Mouse (Mus musculus): ENCODE measurements around the gene Mybpc2. TPM values are rescaled to one million over a fixed set of nuclear protein-coding genes. Genes with fewer than 3 reads are reported as not detected.

Gene Mybpc2
- 0.05 and 0.11 TPM in 2 replicates for polyA plus RNA-seq (2016; fragmentation: Nextera tagmentation; extraction: Ambion mirVana)

DNA sequence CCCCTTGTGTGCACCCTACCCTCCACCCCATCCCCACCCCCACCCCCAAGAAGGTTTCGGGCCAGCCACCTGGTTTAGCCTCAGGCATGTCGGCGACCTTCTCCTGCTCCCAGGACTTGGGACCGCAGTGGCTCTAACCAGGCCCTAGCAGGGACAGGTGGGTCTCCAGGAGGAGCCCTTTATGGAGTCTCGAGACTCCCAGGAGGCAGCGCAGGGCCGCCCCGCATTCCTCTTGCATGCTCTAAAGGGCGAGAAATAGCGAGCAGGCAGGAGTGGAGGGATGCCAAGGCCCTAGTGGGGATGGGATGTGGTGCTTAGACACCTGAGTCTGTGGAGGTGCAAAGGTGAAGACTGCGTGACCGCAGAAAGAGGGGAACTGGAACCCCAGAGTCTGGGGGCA lies at the start of gene Mybpc2:
Gene Mybpc2, minus strand, starts transcription at position 155 of the 400 bp plus-strand sequence.
- Histone ChIP-seq H3K4me3 (peak within 1 kb of the TSS; percentile 14; the same call in 1 of the 2 replicates), H3K27me3 (ENCODE audit: low read depth, poor library complexity, severe bottlenecking) (peaks cover 95% of the 10 kb centered on the region), H3K4me1 (peaks cover 22% of the 10 kb centered on the region), H3K9me3 (replicated peaks) (no peaks in the 10 kb centered on the region), H3K36me3 (no peaks in the 10 kb centered on the region), H3K27ac (no peak within 1 kb of the TSS)
- WGBS: 25% methylated on average over 12 of the region's 12 CpGs
- DNase-seq (ENCODE audit: low spot score): no peak

DNA sequence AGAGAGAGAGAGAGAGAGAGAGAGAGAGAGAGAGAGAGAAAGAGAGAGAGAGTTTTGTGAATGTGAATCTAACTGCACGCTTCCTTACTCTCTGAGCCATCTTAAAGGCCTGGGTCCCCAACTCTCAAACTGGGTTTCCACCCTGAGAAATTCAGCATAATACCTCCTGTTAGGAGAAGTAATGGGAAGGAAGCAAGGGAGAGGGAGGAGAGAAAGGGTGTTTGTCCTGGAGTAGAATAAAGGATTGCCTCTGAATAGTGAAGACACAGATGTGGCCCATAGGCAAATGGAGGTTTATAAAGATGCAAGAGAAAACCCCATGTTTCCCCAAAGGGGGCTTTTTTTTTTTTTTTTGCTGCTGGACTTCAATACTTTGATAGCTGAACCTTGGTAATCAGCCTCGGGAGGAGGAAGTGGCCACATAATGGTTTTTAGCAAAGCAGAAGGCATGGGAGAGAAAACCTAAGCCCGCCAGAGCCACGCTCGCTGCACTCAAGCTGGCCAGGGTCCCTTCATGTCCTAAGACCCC lies 48.6 kb upstream of the Mybpc2 start:
- DNase-seq (ENCODE audit: low spot score): no peak
- Histone ChIP-seq H3K27me3 (ENCODE audit: low read depth, poor library complexity, severe bottlenecking) (no peaks in the 10 kb centered on the region; the same call in 1 of the 2 replicates), H3K4me1 (no peaks in the 10 kb centered on the region), H3K4me3 (no peak overlapping the region), H3K27ac (no peak overlapping the region), H3K36me3 (no peaks in the 10 kb centered on the region), H3K9me3 (replicated peaks) (no peaks in the 10 kb centered on the region)
- WGBS: 84% methylated on average over 5 of the region's 5 CpGs

DNA sequence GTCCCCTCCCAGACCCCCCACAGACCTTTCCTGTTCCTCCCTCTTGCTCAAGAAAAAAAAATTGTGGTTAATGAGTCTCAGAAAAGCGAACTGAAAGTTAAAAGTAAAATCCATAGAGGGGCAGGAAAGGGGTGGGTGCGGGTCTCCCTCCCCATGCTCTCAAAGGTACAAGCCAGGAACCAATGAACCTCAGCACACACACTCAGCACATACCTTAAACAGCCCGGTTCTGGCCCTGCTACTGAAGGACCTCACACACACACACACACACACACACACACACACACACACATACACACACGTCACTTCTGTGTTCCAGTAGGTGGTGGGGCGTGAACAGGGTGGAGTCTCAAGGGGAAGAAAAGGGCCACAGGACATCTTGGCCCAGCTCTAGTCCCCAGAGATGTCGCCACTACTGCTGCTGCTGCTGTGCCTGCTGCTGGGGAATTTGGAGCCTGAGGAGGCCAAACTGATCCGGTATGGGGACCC lies 47.8 kb upstream of the Mybpc2 start, which contains the start of gene Napsa:
Gene Napsa, plus strand, starts transcription at position 168 of the 489 bp plus-strand sequence.
- Histone ChIP-seq H3K27me3 (ENCODE audit: low read depth, poor library complexity, severe bottlenecking) (no peaks in the 10 kb centered on the region; the same call in 1 of the 2 replicates), H3K4me3 (no peak within 1 kb of the TSS), H3K27ac (no peak within 1 kb of the TSS), H3K36me3 (no peaks in the 10 kb centered on the region), H3K4me1 (no peaks in the 10 kb centered on the region), H3K9me3 (replicated peaks) (no peaks in the 10 kb centered on the region)
- 54% methylated on average over 7 of the region's 7 CpGs for WGBS
- no peak for DNase-seq (ENCODE audit: low spot score)

DNA sequence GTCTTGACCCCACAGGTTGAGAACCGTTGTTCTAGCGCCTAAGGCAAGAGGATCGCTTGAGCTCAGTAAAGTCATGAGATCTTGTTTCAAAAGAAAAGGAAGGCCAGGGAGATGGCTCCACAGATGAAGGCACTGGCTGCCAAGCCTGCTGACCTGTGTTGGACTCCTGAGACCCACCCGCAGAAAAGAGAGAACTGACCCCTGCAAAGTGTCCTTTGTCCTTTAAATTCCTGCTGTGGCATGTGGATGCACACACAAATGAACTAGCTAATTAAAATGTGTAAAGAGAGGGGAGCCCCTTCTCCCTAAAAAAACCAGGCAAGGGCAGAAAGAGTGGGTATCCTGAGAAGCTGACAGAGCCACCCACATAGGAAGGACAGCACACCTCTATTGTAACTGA lies 47.4 kb upstream of the Mybpc2 start:
- H3K27ac ChIP-seq: no peak overlapping the region
- no peaks in the 10 kb centered on the region; the same call in 1 of the 2 replicates for H3K27me3 ChIP-seq (ENCODE audit: low read depth, poor library complexity, severe bottlenecking)
- H3K9me3 ChIP-seq (replicated peaks): no peaks in the 10 kb centered on the region
- H3K4me3 ChIP-seq: no peak overlapping the region
- DNase-seq (ENCODE audit: low spot score): no peak
- no peaks in the 10 kb centered on the region for H3K36me3 ChIP-seq
- WGBS: 56% methylated on average over 4 of the region's 4 CpGs
- no peaks in the 10 kb centered on the region for H3K4me1 ChIP-seq

DNA sequence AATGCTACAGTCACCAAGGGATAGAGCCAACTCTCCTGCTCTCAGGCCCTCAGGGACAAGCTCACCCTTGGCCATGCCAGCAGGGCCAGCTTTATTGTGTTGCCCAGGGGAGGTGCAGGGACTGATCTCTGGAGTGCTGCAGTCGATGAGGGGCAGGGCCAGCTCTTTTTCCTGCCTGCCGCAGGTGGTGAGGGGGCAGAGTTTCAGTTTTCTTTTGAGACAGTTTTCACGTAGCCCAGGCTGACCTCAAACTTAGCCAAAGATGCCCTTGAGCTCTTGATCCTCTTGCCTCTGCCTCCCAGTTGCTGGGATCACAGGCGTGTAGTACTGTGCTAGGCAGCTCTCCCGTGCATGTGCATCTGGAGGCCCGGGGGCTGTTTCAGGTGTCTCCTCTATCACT lies 46.5 kb upstream of the Mybpc2 start:
- H3K4me1 ChIP-seq: no peaks in the 10 kb centered on the region
- no peaks in the 10 kb centered on the region for H3K36me3 ChIP-seq
- no peak overlapping the region for H3K4me3 ChIP-seq
- no peak for DNase-seq (ENCODE audit: low spot score)
- H3K27me3 ChIP-seq (ENCODE audit: low read depth, poor library complexity, severe bottlenecking): no peaks in the 10 kb centered on the region; the same call in 1 of the 2 replicates
- H3K27ac ChIP-seq: no peak overlapping the region
- H3K9me3 ChIP-seq (replicated peaks): no peaks in the 10 kb centered on the region
- WGBS: 91% methylated on average over 6 of the region's 6 CpGs

DNA sequence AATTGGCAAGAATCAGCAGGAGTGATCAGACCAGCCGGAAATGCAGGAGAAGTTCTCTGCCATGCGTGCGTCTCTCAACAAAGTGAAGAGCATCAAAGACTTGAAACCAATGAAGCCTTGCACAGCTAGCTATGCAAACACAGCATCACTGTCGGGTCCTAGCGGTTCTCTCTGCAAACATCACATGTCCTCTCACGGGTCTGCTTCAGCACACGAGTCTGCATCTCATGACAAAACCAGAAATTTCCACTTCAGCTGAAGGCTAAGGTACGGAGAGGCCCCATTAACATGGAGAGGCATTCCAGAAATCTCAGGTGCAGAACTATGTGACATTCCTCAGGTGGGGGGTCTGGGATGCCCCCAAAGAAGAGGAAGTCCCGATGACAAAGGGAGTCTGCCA lies 44.3 kb upstream of the Mybpc2 start:
- no peak for DNase-seq (ENCODE audit: low spot score)
- H3K4me1 ChIP-seq: no peaks in the 10 kb centered on the region
- H3K9me3 ChIP-seq (replicated peaks): no peaks in the 10 kb centered on the region
- WGBS: 81% methylated on average over 9 of the region's 9 CpGs
- no peaks in the 10 kb centered on the region; the same call in 1 of the 2 replicates for H3K27me3 ChIP-seq (ENCODE audit: low read depth, poor library complexity, severe bottlenecking)
- no peak overlapping the region for H3K27ac ChIP-seq
- no peaks in the 10 kb centered on the region for H3K36me3 ChIP-seq
- no peak overlapping the region for H3K4me3 ChIP-seq

GRCm38 (mm10) chr7:44565414-44565813 lies 41.0 kb upstream of the Mybpc2 start:
- Histone ChIP-seq H3K27ac (no peak overlapping the region), H3K4me3 (no peak overlapping the region), H3K36me3 (no peaks in the 10 kb centered on the region), H3K4me1 (no peaks in the 10 kb centered on the region), H3K9me3 (replicated peaks) (no peaks in the 10 kb centered on the region), H3K27me3 (ENCODE audit: low read depth, poor library complexity, severe bottlenecking) (no peaks in the 10 kb centered on the region; the same call in 1 of the 2 replicates)
- no peak for DNase-seq (ENCODE audit: low spot score)
- 77% methylated on average over 6 of the region's 6 CpGs for WGBS

DNA sequence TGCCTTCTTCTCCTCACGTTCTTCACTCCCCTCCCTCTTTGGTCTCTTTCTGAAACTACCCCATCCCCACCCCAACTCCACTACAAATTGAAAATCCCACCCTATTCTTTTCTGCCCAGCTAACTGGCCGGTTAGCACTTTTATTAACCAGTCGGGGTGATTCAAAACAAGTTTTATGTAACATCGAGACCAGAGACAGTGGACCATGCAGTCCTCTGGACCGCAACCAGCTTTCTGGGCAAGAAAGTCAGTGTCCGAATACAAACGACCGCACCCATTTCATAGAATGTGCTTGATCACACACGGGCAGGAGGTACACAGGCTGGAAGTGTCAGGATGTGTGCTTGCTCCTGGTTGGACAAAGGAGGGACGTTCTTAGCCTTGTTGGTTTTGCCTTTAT lies 40.0 kb upstream of the Mybpc2 start:
- Histone ChIP-seq H3K36me3 (no peaks in the 10 kb centered on the region), H3K4me1 (no peaks in the 10 kb centered on the region), H3K27ac (no peak overlapping the region), H3K4me3 (no peak overlapping the region), H3K9me3 (replicated peaks) (no peaks in the 10 kb centered on the region), H3K27me3 (ENCODE audit: low read depth, poor library complexity, severe bottlenecking) (no peaks in the 10 kb centered on the region; the same call in 1 of the 2 replicates)
- no peak for DNase-seq (ENCODE audit: low spot score)
- WGBS: 85% methylated on average over 10 of the region's 10 CpGs

DNA sequence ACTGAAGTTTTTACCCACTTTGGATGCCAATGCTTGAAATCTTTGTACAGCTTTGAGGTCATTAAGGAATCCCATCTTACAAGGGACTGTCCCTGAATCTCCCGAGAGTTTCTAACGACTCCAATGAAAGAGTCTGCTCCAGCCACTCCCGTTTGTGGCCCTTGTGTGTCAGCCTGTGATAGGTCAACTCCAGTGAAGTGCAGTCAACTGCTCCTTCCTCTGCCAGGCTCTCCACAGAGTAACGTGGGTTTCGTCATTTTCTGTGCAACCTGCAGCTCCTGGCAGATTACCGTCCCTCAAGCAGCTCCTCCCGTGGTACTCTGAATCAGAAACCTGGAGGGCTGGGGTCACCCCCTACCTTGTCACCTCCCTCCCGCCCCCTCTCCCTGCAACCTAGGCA lies 38.8 kb upstream of the Mybpc2 start:
- H3K27me3 ChIP-seq (ENCODE audit: low read depth, poor library complexity, severe bottlenecking): no peaks in the 10 kb centered on the region
- no peak for DNase-seq (ENCODE audit: low spot score)
- no peaks in the 10 kb centered on the region for H3K9me3 ChIP-seq (replicated peaks)
- 47% methylated on average over 8 of the region's 8 CpGs for WGBS
- no peaks in the 10 kb centered on the region for H3K36me3 ChIP-seq
- H3K4me1 ChIP-seq: no peaks in the 10 kb centered on the region
- H3K27ac ChIP-seq: no peak overlapping the region
- no peak overlapping the region for H3K4me3 ChIP-seq

DNA sequence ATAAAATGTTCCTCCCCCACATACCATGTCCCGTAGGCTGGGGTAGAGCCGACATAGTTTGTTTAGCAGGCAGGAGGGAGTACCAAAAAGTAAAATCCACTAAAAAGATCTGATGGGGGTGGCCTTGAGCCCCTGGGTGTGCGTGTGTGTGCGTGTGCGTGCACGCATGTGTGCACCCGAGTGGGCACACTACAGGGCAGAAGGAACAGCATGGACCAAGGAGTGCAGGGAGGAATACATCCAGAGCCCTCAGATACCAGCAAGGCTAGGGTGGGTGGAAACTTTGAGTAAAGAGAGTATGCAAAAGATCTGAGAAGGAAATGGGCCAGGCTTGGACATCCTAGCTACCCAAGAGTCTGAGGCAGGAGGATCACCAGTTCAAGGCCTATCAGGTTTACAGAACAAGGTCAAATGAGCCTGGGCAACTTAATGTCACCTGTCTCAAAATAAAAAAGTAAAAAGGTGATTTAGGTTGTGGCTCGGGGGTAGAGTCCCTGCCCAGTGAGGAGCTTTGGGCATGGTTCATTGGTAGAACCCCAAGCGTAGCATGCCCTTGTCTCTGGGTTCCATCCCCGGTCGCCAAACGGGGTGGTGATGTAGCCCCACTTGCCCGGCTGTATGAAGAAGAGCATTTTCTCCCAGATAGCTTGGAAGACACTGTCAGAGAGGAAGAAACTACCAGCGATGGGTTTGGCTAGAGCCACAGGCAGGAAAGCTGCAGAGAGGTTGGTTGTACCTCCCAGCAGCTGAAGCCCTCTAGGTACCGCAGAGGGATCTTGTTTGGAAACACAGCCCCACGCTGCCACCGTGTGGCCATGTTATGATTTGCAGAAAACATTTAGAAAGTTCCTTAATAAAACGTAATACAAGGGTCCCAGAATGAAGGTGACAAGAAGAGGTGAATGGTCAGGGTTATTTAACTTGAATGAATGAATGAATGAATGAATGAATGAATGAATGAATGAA lies 36.3 kb upstream of the Mybpc2 start:
- WGBS: 54% methylated on average over 18 of the region's 18 CpGs
- no peak overlapping the region for H3K4me3 ChIP-seq
- no peak overlapping the region for H3K27ac ChIP-seq
- no peaks in the 10 kb centered on the region for H3K4me1 ChIP-seq
- DNase-seq (ENCODE audit: low spot score): peak; percentile 81
- no peaks in the 10 kb centered on the region for H3K9me3 ChIP-seq (replicated peaks)
- no peaks in the 10 kb centered on the region for H3K36me3 ChIP-seq
- no peaks in the 10 kb centered on the region for H3K27me3 ChIP-seq (ENCODE audit: low read depth, poor library complexity, severe bottlenecking)

GRCm38 (mm10) chr7:44557629-44558028 lies 33.2 kb upstream of the Mybpc2 start:
- H3K9me3 ChIP-seq (replicated peaks): no peaks in the 10 kb centered on the region
- DNase-seq (ENCODE audit: low spot score): no peak
- peaks cover 13% of the 10 kb centered on the region for H3K4me1 ChIP-seq
- WGBS: 80% methylated on average over 2 of the region's 2 CpGs
- H3K27me3 ChIP-seq (ENCODE audit: low read depth, poor library complexity, severe bottlenecking): no peaks in the 10 kb centered on the region
- H3K36me3 ChIP-seq: no peaks in the 10 kb centered on the region
- H3K4me3 ChIP-seq: no peak overlapping the region
- no peak overlapping the region for H3K27ac ChIP-seq

- H3K27ac ChIP-seq: peak within 1 kb of the TSS; percentile 88
- H3K9me3 ChIP-seq (replicated peaks): no peaks in the 10 kb centered on the region
- peaks cover 33% of the 10 kb centered on the region for H3K36me3 ChIP-seq
- H3K4me3 ChIP-seq: peak within 1 kb of the TSS; percentile 89
- H3K4me1 ChIP-seq: peaks cover 16% of the 10 kb centered on the region
- under 1% methylated on average over 22 of the region's 22 CpGs for WGBS
- peak; percentile 98 for DNase-seq (ENCODE audit: low spot score)
- no peaks in the 10 kb centered on the region for H3K27me3 ChIP-seq (ENCODE audit: low read depth, poor library complexity, severe bottlenecking)
Observed at GRCm38 (mm10) chr7:44553826-44554225, 29.4 kb upstream of the Mybpc2 start, which contains the start of gene Nr1h2. Gene Nr1h2, minus strand, starts transcription at chr7:44553951.
